Mouse (Mus musculus): ENCODE measurements at regions not wholly inside any gene's neighbourhood (a gene's known extent, or its start where the extent isn't known, plus 50 kb on each side); places are given as distances from the start of the nearest gene placed in this dataset.

DNA sequence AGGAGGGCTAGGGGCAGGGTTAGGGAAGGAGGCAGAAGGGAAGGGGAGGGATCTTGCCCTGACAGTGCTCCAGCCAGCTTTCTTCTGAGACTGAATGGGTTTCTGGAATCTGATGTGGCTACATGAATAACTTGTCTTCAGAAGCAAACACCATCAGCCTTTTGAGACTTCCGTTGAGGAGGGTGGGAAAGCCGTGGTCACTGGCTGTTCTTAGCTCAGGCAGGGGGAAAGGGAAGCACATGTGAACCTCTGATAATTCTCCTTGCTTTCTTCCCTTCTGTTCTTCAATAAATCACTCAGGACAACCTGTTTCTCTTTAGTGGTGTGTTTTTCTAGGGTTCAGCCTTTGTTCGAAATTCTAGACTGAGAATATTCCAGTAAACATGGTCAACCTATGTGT is 148.9 kb downstream of the Bcl11a start:
- WGBS = 83% methylated on average over 3 of the region's 3 CpGs
- Histone ChIP-seq H3K9ac (replicated peaks; ENCODE audit: low read depth, low read length) (no peak overlapping the region), H3K4me2 (ENCODE audit: low read length) (no peak overlapping the region), H3K27ac (ENCODE audit: low read length) (no peak overlapping the region), H3K4me1 (replicated peaks; ENCODE audit: control insufficient read depth, insufficient read depth, low read length) (no peaks in the 10 kb centered on the region), H3K9me3 (ENCODE audit: control insufficient read depth, low read length) (no peaks in the 10 kb centered on the region), H3K27me3 (replicated peaks; ENCODE audit: control insufficient read depth, insufficient read depth, low read length) (no peaks in the 10 kb centered on the region), H3K36me3 (ENCODE audit: control insufficient read depth, insufficient read depth) (no peaks in the 10 kb centered on the region), H3K4me3 (replicated peaks; ENCODE audit: low read length) (no peak overlapping the region)
- no peak for ATAC-seq

DNA sequence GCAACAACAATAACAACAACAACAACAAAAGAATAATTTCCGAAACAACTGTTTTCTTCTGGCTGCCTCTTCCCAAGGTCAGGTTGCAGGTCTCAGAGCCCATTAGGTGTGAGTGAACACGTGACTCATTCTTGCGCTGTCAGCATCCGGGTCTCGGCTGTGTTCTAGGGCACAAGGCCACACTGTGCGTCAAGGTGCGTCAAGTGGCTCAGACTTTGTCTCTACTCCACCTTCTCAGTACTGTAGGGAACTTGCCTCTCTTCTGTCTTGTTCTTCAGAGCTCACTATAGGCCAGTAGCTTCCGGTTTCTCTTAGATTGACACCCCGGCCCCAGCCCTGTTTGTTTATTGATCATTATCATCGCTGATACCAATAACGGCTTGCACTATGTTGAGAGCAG is 155.5 kb downstream of the Bcl11a start:
- H3K36me3 ChIP-seq (ENCODE audit: control insufficient read depth, insufficient read depth) = no peaks in the 10 kb centered on the region
- no peak for ATAC-seq
- H3K4me1 ChIP-seq (replicated peaks; ENCODE audit: control insufficient read depth, insufficient read depth, low read length) = no peaks in the 10 kb centered on the region
- H3K9ac ChIP-seq (replicated peaks; ENCODE audit: low read depth, low read length) = no peak overlapping the region
- no peak overlapping the region for H3K4me3 ChIP-seq (replicated peaks; ENCODE audit: low read length)
- no peak overlapping the region for H3K27ac ChIP-seq (ENCODE audit: low read length)
- 90% methylated on average over 11 of the region's 11 CpGs for WGBS
- no peaks in the 10 kb centered on the region for H3K9me3 ChIP-seq (ENCODE audit: control insufficient read depth, low read length)
- no peak overlapping the region for H3K4me2 ChIP-seq (ENCODE audit: low read length)
- no peaks in the 10 kb centered on the region for H3K27me3 ChIP-seq (replicated peaks; ENCODE audit: control insufficient read depth, insufficient read depth, low read length)

DNA sequence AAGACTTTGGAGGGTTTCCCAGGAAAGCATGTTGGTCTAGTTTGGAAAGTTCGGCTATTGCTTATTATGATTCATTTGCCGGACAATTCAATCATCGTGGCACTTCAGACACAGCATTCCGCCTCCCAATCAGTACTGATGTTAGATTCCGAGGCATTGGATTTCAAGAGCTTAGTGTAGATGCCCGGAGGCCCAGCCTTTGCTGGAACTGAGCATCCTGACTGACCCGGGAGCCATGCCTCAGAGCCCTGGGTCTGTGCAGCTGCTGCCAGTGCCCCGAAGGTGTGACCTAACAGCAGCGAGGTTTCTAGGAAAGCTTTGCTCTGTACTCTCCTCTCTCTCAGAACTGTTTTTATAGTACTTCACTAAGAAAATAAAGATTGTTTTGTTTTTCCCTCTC is 156.0 kb downstream of the Bcl11a start:
- H3K4me3 ChIP-seq (replicated peaks; ENCODE audit: low read length) = no peak overlapping the region
- no peak overlapping the region for H3K9ac ChIP-seq (replicated peaks; ENCODE audit: low read depth, low read length)
- no peaks in the 10 kb centered on the region for H3K4me1 ChIP-seq (replicated peaks; ENCODE audit: control insufficient read depth, insufficient read depth, low read length)
- H3K4me2 ChIP-seq (ENCODE audit: low read length) = no peak overlapping the region
- H3K36me3 ChIP-seq (ENCODE audit: control insufficient read depth, insufficient read depth) = no peaks in the 10 kb centered on the region
- 74% methylated on average over 9 of the region's 9 CpGs for WGBS
- H3K27ac ChIP-seq (ENCODE audit: low read length) = no peak overlapping the region
- H3K9me3 ChIP-seq (ENCODE audit: control insufficient read depth, low read length) = no peaks in the 10 kb centered on the region
- ATAC-seq = no peak
- no peaks in the 10 kb centered on the region for H3K27me3 ChIP-seq (replicated peaks; ENCODE audit: control insufficient read depth, insufficient read depth, low read length)

DNA sequence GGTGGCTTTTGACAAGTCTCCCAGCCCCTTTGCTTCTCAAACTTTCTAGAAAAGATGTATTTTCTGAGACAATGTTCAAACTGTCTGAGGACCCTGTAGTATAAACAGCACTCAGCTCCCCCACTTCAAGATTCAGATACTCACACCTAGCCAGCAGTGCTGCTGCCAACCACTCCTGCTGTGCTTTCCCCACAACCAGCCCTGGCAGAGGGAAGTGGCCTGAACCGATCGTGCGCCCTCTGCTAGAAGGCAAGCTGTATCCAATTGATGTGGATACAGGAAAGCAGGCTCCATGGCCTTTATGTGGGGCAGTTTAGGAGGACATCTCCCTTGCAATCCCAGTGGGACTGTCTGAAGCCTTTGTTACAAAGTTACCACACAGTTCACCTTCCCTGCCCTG is 156.6 kb downstream of the Bcl11a start:
- ATAC-seq = no peak
- WGBS = 65% methylated on average over 3 of the region's 3 CpGs

DNA sequence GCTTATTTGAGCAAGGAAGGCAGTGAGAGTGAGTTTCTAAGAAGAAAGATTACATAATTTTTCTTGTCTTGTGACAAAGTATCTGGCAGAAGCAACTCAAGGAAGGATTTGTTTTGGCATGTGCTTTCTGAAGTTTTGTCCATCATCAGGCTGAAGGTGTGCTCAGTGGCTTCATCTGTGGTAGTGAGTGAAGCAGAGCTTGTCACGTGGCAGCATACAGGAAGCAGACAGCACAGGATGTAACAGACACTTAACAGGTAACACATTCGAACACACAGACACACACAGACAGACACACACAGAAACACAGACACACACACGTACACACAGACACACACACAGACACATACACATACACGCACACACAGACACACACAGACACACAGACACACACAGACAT is 157.5 kb downstream of the Bcl11a start:
- Histone ChIP-seq H3K9ac (replicated peaks; ENCODE audit: low read depth, low read length) (no peak overlapping the region), H3K4me1 (replicated peaks; ENCODE audit: control insufficient read depth, insufficient read depth, low read length) (no peaks in the 10 kb centered on the region), H3K36me3 (ENCODE audit: control insufficient read depth, insufficient read depth) (no peaks in the 10 kb centered on the region), H3K27ac (ENCODE audit: low read length) (no peak overlapping the region), H3K9me3 (ENCODE audit: control insufficient read depth, low read length) (no peaks in the 10 kb centered on the region), H3K4me2 (ENCODE audit: low read length) (no peak overlapping the region), H3K4me3 (replicated peaks; ENCODE audit: low read length) (no peak overlapping the region), H3K27me3 (replicated peaks; ENCODE audit: control insufficient read depth, insufficient read depth, low read length) (no peaks in the 10 kb centered on the region)
- 91% methylated on average over 4 of the region's 4 CpGs for WGBS
- ATAC-seq = no peak

More for the DNA sequence above, 156.6 kb downstream of the Bcl11a start:
- Histone ChIP-seq H3K36me3 (ENCODE audit: control insufficient read depth, insufficient read depth) (no peaks in the 10 kb centered on the region), H3K4me3 (replicated peaks; ENCODE audit: low read length) (no peak overlapping the region), H3K4me1 (replicated peaks; ENCODE audit: control insufficient read depth, insufficient read depth, low read length) (no peaks in the 10 kb centered on the region), H3K9ac (replicated peaks; ENCODE audit: low read depth, low read length) (no peak overlapping the region), H3K27me3 (replicated peaks; ENCODE audit: control insufficient read depth, insufficient read depth, low read length) (no peaks in the 10 kb centered on the region), H3K9me3 (ENCODE audit: control insufficient read depth, low read length) (no peaks in the 10 kb centered on the region), H3K4me2 (ENCODE audit: low read length) (no peak overlapping the region), H3K27ac (ENCODE audit: low read length) (no peak overlapping the region)

DNA sequence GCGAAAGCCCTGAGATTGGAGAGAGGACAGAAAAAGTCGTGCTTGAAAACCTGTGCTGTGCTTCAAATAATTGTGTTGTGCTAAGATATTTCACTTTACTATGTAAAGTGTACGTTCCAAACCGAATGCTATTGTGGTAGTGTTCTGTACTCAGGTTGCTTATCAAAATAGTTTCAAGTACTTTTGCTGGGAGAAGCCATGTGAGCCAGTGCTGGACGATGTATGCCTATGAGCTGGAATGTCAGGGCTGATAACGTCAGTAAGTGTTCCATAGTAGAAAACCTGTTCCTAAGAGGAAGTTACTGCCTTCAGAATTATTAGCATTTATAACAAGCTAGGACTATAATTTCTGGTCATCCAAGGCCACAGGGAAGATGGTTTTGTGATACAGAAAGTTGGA is 161.8 kb downstream of the Bcl11a start:
- H3K4me3 ChIP-seq (replicated peaks; ENCODE audit: low read length) = no peak overlapping the region
- H3K9me3 ChIP-seq (ENCODE audit: control insufficient read depth, low read length) = no peaks in the 10 kb centered on the region
- no peak overlapping the region for H3K27ac ChIP-seq (ENCODE audit: low read length)
- H3K36me3 ChIP-seq (ENCODE audit: control insufficient read depth, insufficient read depth) = no peaks in the 10 kb centered on the region
- H3K4me2 ChIP-seq (ENCODE audit: low read length) = no peak overlapping the region
- no peak overlapping the region for H3K9ac ChIP-seq (replicated peaks; ENCODE audit: low read depth, low read length)
- no peak for ATAC-seq
- WGBS = 94% methylated on average over 6 of the region's 6 CpGs
- H3K27me3 ChIP-seq (replicated peaks; ENCODE audit: control insufficient read depth, insufficient read depth, low read length) = no peaks in the 10 kb centered on the region
- peaks cover 4% of the 10 kb centered on the region; the same call in 1 of the 2 replicates for H3K4me1 ChIP-seq (replicated peaks; ENCODE audit: control insufficient read depth, insufficient read depth, low read length)

DNA sequence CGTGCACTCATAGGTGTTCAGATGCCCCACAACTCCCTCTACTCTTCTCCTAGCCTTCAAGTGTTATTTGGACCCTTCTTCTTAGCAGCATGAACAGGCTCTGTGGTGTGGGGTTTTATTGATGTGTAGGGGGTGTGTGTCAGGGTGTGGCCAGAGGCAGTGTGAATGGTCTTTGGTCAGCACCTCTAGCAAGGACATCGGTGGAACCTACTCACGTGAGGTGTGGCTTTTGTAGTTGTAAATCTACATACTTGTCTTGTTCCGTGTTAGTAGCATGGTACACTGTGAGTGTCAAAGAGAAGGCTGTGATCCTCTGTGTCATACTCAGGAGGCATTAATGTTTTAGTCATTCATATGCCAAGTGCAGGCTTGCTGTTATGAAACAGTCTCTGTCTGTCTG is 164.2 kb downstream of the Bcl11a start:
- WGBS = 88% methylated on average over 4 of the region's 4 CpGs
- ATAC-seq = no peak

DNA sequence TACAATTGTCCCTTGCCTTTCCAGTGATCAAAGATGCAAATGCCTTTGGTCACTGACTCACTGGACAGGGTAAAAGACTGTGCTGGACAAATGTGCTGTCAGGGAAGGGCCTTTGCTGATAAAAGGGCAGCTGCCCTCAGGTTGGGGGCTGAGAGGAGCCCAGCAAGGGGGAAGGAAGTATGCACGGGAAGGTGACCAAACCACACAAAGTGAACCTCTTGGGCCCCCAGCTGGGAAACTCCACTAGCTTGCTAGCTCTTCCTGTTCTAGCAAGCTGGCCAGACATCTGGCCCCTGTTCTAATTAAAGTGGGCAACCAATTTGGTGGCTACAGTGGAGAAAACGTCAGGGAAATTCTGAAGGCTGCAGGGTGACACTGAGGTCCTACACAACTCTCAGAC is 165.0 kb downstream of the Bcl11a start:
- no peak overlapping the region for H3K9ac ChIP-seq (replicated peaks; ENCODE audit: low read depth, low read length)
- WGBS = 10% methylated on average over 2 of the region's 2 CpGs
- no peaks in the 10 kb centered on the region for H3K36me3 ChIP-seq (ENCODE audit: control insufficient read depth, insufficient read depth)
- peaks cover 6% of the 10 kb centered on the region; the same call in 1 of the 2 replicates for H3K4me1 ChIP-seq (replicated peaks; ENCODE audit: control insufficient read depth, insufficient read depth, low read length)
- H3K27ac ChIP-seq (ENCODE audit: low read length) = no peak overlapping the region
- H3K4me3 ChIP-seq (replicated peaks; ENCODE audit: low read length) = no peak overlapping the region
- H3K27me3 ChIP-seq (replicated peaks; ENCODE audit: control insufficient read depth, insufficient read depth, low read length) = no peaks in the 10 kb centered on the region
- no peaks in the 10 kb centered on the region for H3K9me3 ChIP-seq (ENCODE audit: control insufficient read depth, low read length)
- no peak for ATAC-seq
- H3K4me2 ChIP-seq (ENCODE audit: low read length) = no peak overlapping the region

More for the DNA sequence above, 164.2 kb downstream of the Bcl11a start:
- Histone ChIP-seq H3K27me3 (replicated peaks; ENCODE audit: control insufficient read depth, insufficient read depth, low read length) (no peaks in the 10 kb centered on the region), H3K36me3 (ENCODE audit: control insufficient read depth, insufficient read depth) (no peaks in the 10 kb centered on the region), H3K9ac (replicated peaks; ENCODE audit: low read depth, low read length) (no peak overlapping the region), H3K4me1 (replicated peaks; ENCODE audit: control insufficient read depth, insufficient read depth, low read length) (peaks cover 6% of the 10 kb centered on the region; the same call in 1 of the 2 replicates), H3K27ac (ENCODE audit: low read length) (no peak overlapping the region), H3K9me3 (ENCODE audit: control insufficient read depth, low read length) (no peaks in the 10 kb centered on the region), H3K4me3 (replicated peaks; ENCODE audit: low read length) (no peak overlapping the region), H3K4me2 (ENCODE audit: low read length) (no peak overlapping the region)

DNA sequence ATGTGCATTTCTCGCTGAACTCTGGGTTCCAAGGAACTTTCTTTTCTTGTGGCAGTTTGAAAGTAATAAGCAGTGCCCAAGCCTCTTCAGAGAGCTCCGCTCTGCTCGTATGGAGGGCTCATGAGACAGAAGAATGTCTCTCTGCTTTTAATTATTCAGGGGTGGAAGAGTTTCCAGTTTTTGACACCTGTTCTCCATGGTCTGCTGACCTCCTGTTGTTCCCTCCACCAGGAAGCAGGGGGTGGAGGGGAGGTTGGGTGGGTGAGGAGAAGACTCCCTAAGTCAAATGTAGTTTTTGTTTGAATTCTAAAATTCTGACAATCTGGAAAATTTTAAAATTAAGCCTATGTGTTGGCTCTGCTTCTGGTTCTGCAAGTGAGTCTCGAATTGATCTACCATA is 167.5 kb downstream of the Bcl11a start:
- no peak overlapping the region for H3K9ac ChIP-seq (replicated peaks; ENCODE audit: low read depth, low read length)
- no peaks in the 10 kb centered on the region for H3K27me3 ChIP-seq (replicated peaks; ENCODE audit: control insufficient read depth, insufficient read depth, low read length)
- H3K36me3 ChIP-seq (ENCODE audit: control insufficient read depth, insufficient read depth) = no peaks in the 10 kb centered on the region
- no peak for ATAC-seq
- no peaks in the 10 kb centered on the region for H3K9me3 ChIP-seq (ENCODE audit: control insufficient read depth, low read length)
- no peak overlapping the region for H3K4me3 ChIP-seq (replicated peaks; ENCODE audit: low read length)
- H3K27ac ChIP-seq (ENCODE audit: low read length) = no peak overlapping the region
- peaks cover 6% of the 10 kb centered on the region; the same call in 1 of the 2 replicates for H3K4me1 ChIP-seq (replicated peaks; ENCODE audit: control insufficient read depth, insufficient read depth, low read length)
- H3K4me2 ChIP-seq (ENCODE audit: low read length) = no peak overlapping the region
- 85% methylated on average over 4 of the region's 4 CpGs for WGBS

DNA sequence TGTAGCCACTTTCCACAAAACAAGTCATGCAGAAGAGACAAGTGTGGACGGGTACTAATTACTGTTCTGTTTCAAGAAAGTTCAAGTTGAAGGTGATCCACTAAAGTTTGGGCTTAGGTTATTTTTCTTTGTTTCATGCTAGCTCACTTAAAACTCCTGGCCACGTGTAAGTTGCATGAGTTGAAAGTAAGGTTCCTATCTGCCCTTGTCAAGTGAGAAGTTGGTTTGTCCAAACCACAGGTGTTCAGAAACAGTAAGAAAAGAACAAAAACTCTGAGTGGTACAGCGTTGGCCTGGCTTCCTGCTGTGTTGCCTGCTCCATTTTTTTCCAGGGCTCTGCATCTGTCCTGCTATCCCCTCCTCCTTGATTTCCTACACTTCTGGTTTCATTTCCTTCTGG is 168.5 kb downstream of the Bcl11a start:
- no peak overlapping the region for H3K4me2 ChIP-seq (ENCODE audit: low read length)
- no peak for ATAC-seq
- 52% methylated on average over 3 of the region's 3 CpGs for WGBS
- H3K4me3 ChIP-seq (replicated peaks; ENCODE audit: low read length) = no peak overlapping the region
- no peak overlapping the region for H3K27ac ChIP-seq (ENCODE audit: low read length)
- H3K9ac ChIP-seq (replicated peaks; ENCODE audit: low read depth, low read length) = no peak overlapping the region
- H3K36me3 ChIP-seq (ENCODE audit: control insufficient read depth, insufficient read depth) = no peaks in the 10 kb centered on the region
- H3K27me3 ChIP-seq (replicated peaks; ENCODE audit: control insufficient read depth, insufficient read depth, low read length) = no peaks in the 10 kb centered on the region
- H3K9me3 ChIP-seq (ENCODE audit: control insufficient read depth, low read length) = no peaks in the 10 kb centered on the region
- H3K4me1 ChIP-seq (replicated peaks; ENCODE audit: control insufficient read depth, insufficient read depth, low read length) = peaks cover 6% of the 10 kb centered on the region; the same call in 1 of the 2 replicates
